Mouse (Mus musculus) intestine, postnatal 0 days (tissue): ENCODE results near the gene Cubn. TPM values are rescaled to one million over a fixed set of nuclear protein-coding genes. Genes with fewer than 3 reads are reported as not detected.

Source experiments
- ATAC-seq: fragments of 200-750 bp; cut with Nextera tagmentation; 2 replicates; pipeline ENCODE4 v1.8.0; 2017; ENCODE audit warnings: mild to moderate bottlenecking, moderate TSS enrichment, moderate library complexity
- H3K27ac ChIP-seq: fragments of 300-500 bp; sonication (generic); 2 replicates; pipeline ENCODE4 v1.5.1; 2014; ENCODE audit warnings: mild to moderate bottlenecking, low read depth, low read length, moderate library complexity
- H3K27me3 ChIP-seq: fragments of 300-500 bp; sonication (generic); replicated peaks from 2 replicates; pipeline ENCODE4 v1.6.1; 2014; ENCODE audit warnings: low read length, mixed read lengths; ENCODE audit not compliant: control insufficient read depth, insufficient read depth
- H3K36me3 ChIP-seq: fragments of 300-500 bp; sonication (generic); 2 replicates; pipeline ENCODE4 v1.6.1; 2014; ENCODE audit warnings: mild to moderate bottlenecking, moderate library complexity; ENCODE audit not compliant: control insufficient read depth, insufficient read depth
- H3K4me1 ChIP-seq: fragments of 300-500 bp; sonication (generic); replicated peaks from 2 replicates; pipeline ENCODE4 v1.6.1; 2014; ENCODE audit warnings: antibody characterized with exemption, low read length, mixed read lengths; ENCODE audit not compliant: control insufficient read depth, insufficient read depth
- H3K4me2 ChIP-seq: fragments of 300-500 bp; sonication (generic); replicated peaks from 2 replicates; pipeline ENCODE4 v1.6.1; 2014; ENCODE audit warnings: low read depth, mild to moderate bottlenecking, moderate library complexity
- H3K4me3 ChIP-seq: fragments of 300-500 bp; sonication (generic); 2 replicates; pipeline ENCODE4 v1.5.1; 2014; ENCODE audit warnings: low read depth, low read length
- H3K9ac ChIP-seq: fragments of 300-500 bp; sonication (generic); 2 replicates; pipeline ENCODE4 v1.6.1; 2014; ENCODE audit warnings: mild to moderate bottlenecking, low read depth, low read length
- H3K9me3 ChIP-seq: fragments of 300-500 bp; sonication (generic); 2 replicates; pipeline ENCODE4 v1.6.1; 2016; ENCODE audit warnings: mixed run types; ENCODE audit not compliant: control insufficient read depth
- CTCF ChIP-seq: sonication (generic); IDR thresholded peaks from 2 replicates; pipeline ENCODE4 v1.5.1; 2016; ENCODE audit warnings: low read depth, mild to moderate bottlenecking, control low read depth, antibody characterized with exemption, moderate library complexity
- WGBS: fragments of 180-500 bp; shearing (Covaris S2); extraction: QIAGEN DNeasy Blood & Tissue Kit; methylation state at CpG from one replicate; pipeline ENCODE4 v1.1.7; 2014; 5-methylcytosine and 5-hydroxymethylcytosine counted together
- polyA plus RNA-seq: library from polyadenylated mRNA; unstranded; fragments of >200 nt; fragmentation: Nextera tagmentation; extraction: Ambion mirVana; gene quantifications from 2 replicates; pipeline ENCODE4 v1.2.1, GENCODE M21; 2015

The Cubn gene
- polyA plus RNA-seq, 1 experiment from 2014 or later = 32.1 TPM

DNA sequence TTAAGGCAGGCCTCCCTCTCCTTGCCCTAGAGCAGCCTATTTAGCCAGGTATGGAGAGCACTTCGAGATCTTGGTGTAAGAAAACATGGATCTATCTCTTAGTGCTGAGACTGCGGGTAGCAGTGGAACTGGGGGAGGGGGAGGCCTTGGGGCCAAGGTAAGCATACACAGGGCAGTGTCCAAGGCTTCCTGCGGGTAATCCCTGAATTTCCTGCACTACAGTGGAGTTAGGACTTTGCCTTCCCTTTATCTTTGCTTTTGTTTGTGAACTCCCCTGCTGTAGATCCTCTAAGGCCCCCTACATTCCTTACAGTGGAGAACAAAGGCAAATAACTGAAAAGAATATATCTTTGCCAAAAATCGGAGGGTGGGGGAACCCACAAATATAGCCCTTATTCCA, 23.3 kb upstream of the Cubn start:
- ATAC-seq = peak; percentile 81
- no peak overlapping the region for H3K4me3 ChIP-seq
- no peaks in the 10 kb centered on the region for H3K4me1 ChIP-seq
- TF ChIP-seq CTCF = no peak
- H3K9ac ChIP-seq = no peak overlapping the region
- no peaks in the 10 kb centered on the region for H3K9me3 ChIP-seq
- 39% methylated on average over 4 of the region's 4 CpGs for WGBS
- no peaks in the 10 kb centered on the region for H3K36me3 ChIP-seq
- H3K27ac ChIP-seq = peak overlapping the region; percentile 57
- no peak overlapping the region for H3K4me2 ChIP-seq
- H3K27me3 ChIP-seq = no peaks in the 10 kb centered on the region

GRCm38 (mm10) chr2:13502717-13503116, 11.1 kb upstream of the Cubn start:
- no peaks in the 10 kb centered on the region for H3K36me3 ChIP-seq
- no peak for ATAC-seq
- no peaks in the 10 kb centered on the region for H3K9me3 ChIP-seq

GRCm38 (mm10) chr2:13501553-13501952, 9.9 kb upstream of the Cubn start:
- WGBS = 27% methylated on average over 5 of the region's 5 CpGs
- H3K4me2 ChIP-seq = no peak overlapping the region
- H3K27ac ChIP-seq = no peak overlapping the region
- no peak overlapping the region for H3K4me3 ChIP-seq
- no peaks in the 10 kb centered on the region for H3K9me3 ChIP-seq
- TF ChIP-seq CTCF = no peak
- no peak overlapping the region for H3K9ac ChIP-seq
- no peaks in the 10 kb centered on the region for H3K27me3 ChIP-seq
- peaks cover 2% of the 10 kb centered on the region; the same call in 1 of the 2 replicates for H3K4me1 ChIP-seq
- no peak for ATAC-seq
- no peaks in the 10 kb centered on the region for H3K36me3 ChIP-seq

More at GRCm38 (mm10) chr2:13502717-13503116, 11.1 kb upstream of the Cubn start:
- H3K4me1 ChIP-seq = no peaks in the 10 kb centered on the region
- H3K27me3 ChIP-seq = no peaks in the 10 kb centered on the region
- no peak overlapping the region for H3K27ac ChIP-seq
- no peak overlapping the region for H3K4me3 ChIP-seq
- H3K4me2 ChIP-seq = no peak overlapping the region
- WGBS = 97% methylated on average over 2 of the region's 2 CpGs
- no peak overlapping the region for H3K9ac ChIP-seq
- TF ChIP-seq CTCF = no peak

GRCm38 (mm10) chr2:13500298-13500999, 8.8 kb upstream of the Cubn start:
- no peak; the same call in 1 of the 2 replicates for ATAC-seq
- WGBS = 59% methylated on average over 5 of the region's 5 CpGs

GRCm38 (mm10) chr2:13499196-13499595, 7.6 kb upstream of the Cubn start:
- no peaks in the 10 kb centered on the region for H3K27me3 ChIP-seq
- 68% methylated on average over 7 of the region's 7 CpGs for WGBS

More at GRCm38 (mm10) chr2:13500298-13500999, 8.8 kb upstream of the Cubn start:
- peaks cover 3% of the 10 kb centered on the region; the same call in 1 of the 2 replicates for H3K4me1 ChIP-seq
- H3K36me3 ChIP-seq = no peaks in the 10 kb centered on the region
- no peak overlapping the region for H3K4me3 ChIP-seq
- no peak overlapping the region for H3K4me2 ChIP-seq
- no peaks in the 10 kb centered on the region for H3K9me3 ChIP-seq
- H3K27ac ChIP-seq = no peak overlapping the region
- H3K9ac ChIP-seq = no peak overlapping the region
- TF ChIP-seq CTCF = no peak
- H3K27me3 ChIP-seq = no peaks in the 10 kb centered on the region

GRCm38 (mm10) chr2:13496087-13496486, 4.5 kb upstream of the Cubn start:
- Histone ChIP-seq H3K4me2 (no peak overlapping the region), H3K9ac (no peak overlapping the region), H3K27ac (peak overlapping the region; percentile 28), H3K4me1 (peaks cover 3% of the 10 kb centered on the region; the same call in 1 of the 2 replicates), H3K9me3 (no peaks in the 10 kb centered on the region), H3K36me3 (no peaks in the 10 kb centered on the region), H3K27me3 (no peaks in the 10 kb centered on the region), H3K4me3 (no peak overlapping the region)
- 45% methylated on average over 2 of the region's 2 CpGs for WGBS
- ATAC-seq = no peak
- no peak for TF ChIP-seq CTCF

More at GRCm38 (mm10) chr2:13499196-13499595, 7.6 kb upstream of the Cubn start:
- Histone ChIP-seq H3K4me1 (peaks cover 3% of the 10 kb centered on the region; the same call in 1 of the 2 replicates), H3K27ac (no peak overlapping the region), H3K4me2 (no peak overlapping the region), H3K36me3 (no peaks in the 10 kb centered on the region), H3K9ac (no peak overlapping the region), H3K9me3 (no peaks in the 10 kb centered on the region), H3K4me3 (no peak overlapping the region)
- no peak for TF ChIP-seq CTCF
- ATAC-seq = no peak
